Mouse (Mus musculus): ENCODE measurements around the gene Pde9a. TPM values are rescaled to one million over a fixed set of nuclear protein-coding genes. Genes with fewer than 3 reads are reported as not detected.

Pde9a gene
- polyA plus RNA-seq, 1 experiment from 2014 or later, result 34.9 TPM

- Histone ChIP-seq H3K9me3 (ENCODE audit: low read length) (no peaks in the 10 kb centered on the region), H3K27ac (ENCODE audit: low read length) (no peak overlapping the region), H3K36me3 (ENCODE audit: insufficient read depth, low read length) (no peaks in the 10 kb centered on the region), H3K4me2 (replicated peaks; ENCODE audit: low read depth, low read length) (no peak overlapping the region), H3K4me1 (ENCODE audit: insufficient read depth, low read length) (peaks cover 40% of the 10 kb centered on the region), H3K27me3 (ENCODE audit: insufficient read depth, low read length) (no peaks in the 10 kb centered on the region), H3K9ac (replicated peaks; ENCODE audit: low read length) (no peak overlapping the region), H3K4me3 (ENCODE audit: low read length) (no peak overlapping the region)
- WGBS, result 66% methylated on average over 4 of the region's 5 CpGs
- ATAC-seq (ENCODE audit: low FRiP score, low TSS enrichment), result no peak
These were observed 50.9 kb downstream of the Pde9a start for GRCm38 (mm10) chr17:31436814-31437406.

- Histone ChIP-seq H3K27ac (ENCODE audit: low read length) (no peak overlapping the region), H3K9me3 (ENCODE audit: low read length) (no peaks in the 10 kb centered on the region), H3K27me3 (ENCODE audit: insufficient read depth, low read length) (no peaks in the 10 kb centered on the region), H3K9ac (replicated peaks; ENCODE audit: low read length) (no peak overlapping the region), H3K4me3 (ENCODE audit: low read length) (no peak overlapping the region), H3K4me2 (replicated peaks; ENCODE audit: low read depth, low read length) (no peak overlapping the region), H3K36me3 (ENCODE audit: insufficient read depth, low read length) (no peaks in the 10 kb centered on the region), H3K4me1 (ENCODE audit: insufficient read depth, low read length) (peaks cover 35% of the 10 kb centered on the region)
- WGBS, result 91% methylated on average over 9 of the region's 9 CpGs
- ATAC-seq (ENCODE audit: low FRiP score, low TSS enrichment), result no peak
These were observed 51.5 kb downstream of the Pde9a start for GRCm38 (mm10) chr17:31437482-31437881.

GRCm38 (mm10) chr17:31439978-31440377, 54.0 kb downstream of the Pde9a start:
- Histone ChIP-seq H3K27me3 (ENCODE audit: insufficient read depth, low read length) (no peaks in the 10 kb centered on the region), H3K9me3 (ENCODE audit: low read length) (no peaks in the 10 kb centered on the region), H3K4me2 (replicated peaks; ENCODE audit: low read depth, low read length) (no peak overlapping the region), H3K9ac (replicated peaks; ENCODE audit: low read length) (no peak overlapping the region), H3K4me1 (ENCODE audit: insufficient read depth, low read length) (peaks cover 20% of the 10 kb centered on the region), H3K4me3 (ENCODE audit: low read length) (no peak overlapping the region), H3K36me3 (ENCODE audit: insufficient read depth, low read length) (no peaks in the 10 kb centered on the region), H3K27ac (ENCODE audit: low read length) (no peak overlapping the region)
- 76% methylated on average over 4 of the region's 4 CpGs for WGBS
- no peak for ATAC-seq (ENCODE audit: low FRiP score, low TSS enrichment)

GRCm38 (mm10) chr17:31442513-31442912, 56.5 kb downstream of the Pde9a start:
- Histone ChIP-seq H3K4me3 (ENCODE audit: low read length) (no peak overlapping the region), H3K4me2 (replicated peaks; ENCODE audit: low read depth, low read length) (no peak overlapping the region), H3K27ac (ENCODE audit: low read length) (no peak overlapping the region), H3K9ac (replicated peaks; ENCODE audit: low read length) (no peak overlapping the region), H3K36me3 (ENCODE audit: insufficient read depth, low read length) (peaks cover 3% of the 10 kb centered on the region; the same call in 1 of the 2 replicates), H3K27me3 (ENCODE audit: insufficient read depth, low read length) (no peaks in the 10 kb centered on the region), H3K4me1 (ENCODE audit: insufficient read depth, low read length) (peaks cover 14% of the 10 kb centered on the region), H3K9me3 (ENCODE audit: low read length) (no peaks in the 10 kb centered on the region)
- 63% methylated on average over 8 of the region's 8 CpGs for WGBS
- ATAC-seq (ENCODE audit: low FRiP score, low TSS enrichment), result no peak

DNA sequence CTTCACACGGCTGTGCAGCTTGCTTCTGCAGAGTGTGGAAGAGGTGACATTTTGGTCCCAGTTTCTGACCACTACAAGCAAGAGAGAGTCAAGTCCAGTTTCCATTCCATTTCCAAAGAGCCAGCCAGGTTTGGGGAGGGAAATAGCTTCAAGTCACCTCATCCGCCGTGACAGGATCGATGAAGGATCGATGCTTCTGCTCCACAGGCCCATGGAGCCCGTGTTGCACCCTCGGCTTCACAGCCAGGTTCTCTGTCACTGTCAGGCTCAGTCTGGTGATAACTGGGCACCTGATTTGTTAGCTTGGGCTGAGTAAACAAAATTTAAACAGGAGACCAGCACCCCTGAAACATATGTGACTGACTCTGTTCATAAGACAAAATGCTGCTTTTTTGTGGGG, 58.2 kb downstream of the Pde9a start:
- H3K4me1 ChIP-seq (ENCODE audit: insufficient read depth, low read length), result peaks cover 14% of the 10 kb centered on the region
- H3K36me3 ChIP-seq (ENCODE audit: insufficient read depth, low read length), result peaks cover 3% of the 10 kb centered on the region; the same call in 1 of the 2 replicates
- H3K27me3 ChIP-seq (ENCODE audit: insufficient read depth, low read length), result no peaks in the 10 kb centered on the region
- H3K4me2 ChIP-seq (replicated peaks; ENCODE audit: low read depth, low read length), result no peak overlapping the region
- no peaks in the 10 kb centered on the region for H3K9me3 ChIP-seq (ENCODE audit: low read length)
- WGBS, result 64% methylated on average over 7 of the region's 7 CpGs
- H3K27ac ChIP-seq (ENCODE audit: low read length), result no peak overlapping the region
- ATAC-seq (ENCODE audit: low FRiP score, low TSS enrichment), result no peak
- H3K4me3 ChIP-seq (ENCODE audit: low read length), result no peak overlapping the region
- H3K9ac ChIP-seq (replicated peaks; ENCODE audit: low read length), result no peak overlapping the region

GRCm38 (mm10) chr17:31445061-31445731, 59.2 kb downstream of the Pde9a start:
- WGBS, result 32% methylated on average over 7 of the region's 7 CpGs
- peak overlapping the region; percentile 44; the same call in 1 of the 2 replicates for H3K27ac ChIP-seq (ENCODE audit: low read length)
- ATAC-seq (ENCODE audit: low FRiP score, low TSS enrichment), result peak; percentile 84

DNA sequence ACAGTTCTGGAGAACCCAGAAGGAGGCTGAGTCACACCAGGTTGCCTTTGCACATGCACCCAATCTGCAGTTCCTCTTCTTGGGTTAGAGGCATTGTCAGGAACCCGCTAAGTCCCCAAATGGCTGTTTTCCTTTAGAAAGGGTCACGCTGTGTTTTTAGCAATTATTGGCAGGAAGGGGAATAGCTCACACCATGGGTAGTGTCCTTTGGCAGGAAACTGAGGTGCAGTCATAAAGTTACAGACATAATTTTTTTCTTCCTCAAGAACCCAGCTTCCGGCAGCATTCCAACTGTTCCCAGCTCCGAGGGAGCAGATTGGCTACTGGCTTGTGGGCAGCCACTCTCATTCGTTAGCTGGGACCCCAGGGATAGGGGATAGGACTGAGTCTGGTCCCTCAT, 61.8 kb downstream of the Pde9a start:
- no peak overlapping the region for H3K4me3 ChIP-seq (ENCODE audit: low read length)
- no peak overlapping the region for H3K27ac ChIP-seq (ENCODE audit: low read length)
- H3K4me1 ChIP-seq (ENCODE audit: insufficient read depth, low read length), result peaks cover 22% of the 10 kb centered on the region
- no peak for ATAC-seq (ENCODE audit: low FRiP score, low TSS enrichment)
- no peak overlapping the region for H3K9ac ChIP-seq (replicated peaks; ENCODE audit: low read length)
- H3K36me3 ChIP-seq (ENCODE audit: insufficient read depth, low read length), result peaks cover 3% of the 10 kb centered on the region; the same call in 1 of the 2 replicates
- 81% methylated on average over 5 of the region's 5 CpGs for WGBS
- no peaks in the 10 kb centered on the region for H3K9me3 ChIP-seq (ENCODE audit: low read length)
- H3K27me3 ChIP-seq (ENCODE audit: insufficient read depth, low read length), result no peaks in the 10 kb centered on the region
- no peak overlapping the region for H3K4me2 ChIP-seq (replicated peaks; ENCODE audit: low read depth, low read length)

More at GRCm38 (mm10) chr17:31445061-31445731, 59.2 kb downstream of the Pde9a start:
- peaks cover 3% of the 10 kb centered on the region; the same call in 1 of the 2 replicates for H3K36me3 ChIP-seq (ENCODE audit: insufficient read depth, low read length)
- H3K27me3 ChIP-seq (ENCODE audit: insufficient read depth, low read length), result no peaks in the 10 kb centered on the region
- H3K9me3 ChIP-seq (ENCODE audit: low read length), result no peaks in the 10 kb centered on the region
- no peak overlapping the region for H3K4me3 ChIP-seq (ENCODE audit: low read length)
- no peak overlapping the region for H3K9ac ChIP-seq (replicated peaks; ENCODE audit: low read length)
- H3K4me1 ChIP-seq (ENCODE audit: insufficient read depth, low read length), result peaks cover 14% of the 10 kb centered on the region
- no peak overlapping the region for H3K4me2 ChIP-seq (replicated peaks; ENCODE audit: low read depth, low read length)

- no peak overlapping the region for H3K27ac ChIP-seq (ENCODE audit: low read length)
- ATAC-seq (ENCODE audit: low FRiP score, low TSS enrichment), result no peak
- H3K4me2 ChIP-seq (replicated peaks; ENCODE audit: low read depth, low read length), result no peak overlapping the region
- H3K4me1 ChIP-seq (ENCODE audit: insufficient read depth, low read length), result peaks cover 19% of the 10 kb centered on the region
- peaks cover 3% of the 10 kb centered on the region; the same call in 1 of the 2 replicates for H3K36me3 ChIP-seq (ENCODE audit: insufficient read depth, low read length)
- WGBS, result 75% methylated on average over 1 of the region's 1 CpGs
- no peak overlapping the region for H3K4me3 ChIP-seq (ENCODE audit: low read length)
- H3K9me3 ChIP-seq (ENCODE audit: low read length), result no peaks in the 10 kb centered on the region
- H3K27me3 ChIP-seq (ENCODE audit: insufficient read depth, low read length), result no peaks in the 10 kb centered on the region
- no peak overlapping the region for H3K9ac ChIP-seq (replicated peaks; ENCODE audit: low read length)
These were observed 62.5 kb downstream of the Pde9a start for GRCm38 (mm10) chr17:31448519-31448918.

- peaks cover 10% of the 10 kb centered on the region for H3K4me1 ChIP-seq (ENCODE audit: insufficient read depth, low read length)
- H3K9ac ChIP-seq (replicated peaks; ENCODE audit: low read length), result no peak overlapping the region
- no peak overlapping the region for H3K4me3 ChIP-seq (ENCODE audit: low read length)
- peaks cover 6% of the 10 kb centered on the region; the same call in 1 of the 2 replicates for H3K36me3 ChIP-seq (ENCODE audit: insufficient read depth, low read length)
- ATAC-seq (ENCODE audit: low FRiP score, low TSS enrichment), result no peak
- H3K27ac ChIP-seq (ENCODE audit: low read length), result no peak overlapping the region
- no peaks in the 10 kb centered on the region for H3K27me3 ChIP-seq (ENCODE audit: insufficient read depth, low read length)
- 86% methylated on average over 3 of the region's 3 CpGs for WGBS
- no peak overlapping the region for H3K4me2 ChIP-seq (replicated peaks; ENCODE audit: low read depth, low read length)
- H3K9me3 ChIP-seq (ENCODE audit: low read length), result no peaks in the 10 kb centered on the region
These were observed 64.2 kb downstream of the Pde9a start for GRCm38 (mm10) chr17:31450206-31450605.

GRCm38 (mm10) chr17:31451179-31451708, 65.2 kb downstream of the Pde9a start:
- Histone ChIP-seq H3K4me3 (ENCODE audit: low read length) (no peak overlapping the region), H3K9me3 (ENCODE audit: low read length) (no peaks in the 10 kb centered on the region), H3K36me3 (ENCODE audit: insufficient read depth, low read length) (peaks cover 6% of the 10 kb centered on the region; the same call in 1 of the 2 replicates), H3K27me3 (ENCODE audit: insufficient read depth, low read length) (no peaks in the 10 kb centered on the region), H3K4me1 (ENCODE audit: insufficient read depth, low read length) (peaks cover 12% of the 10 kb centered on the region), H3K9ac (replicated peaks; ENCODE audit: low read length) (no peak overlapping the region), H3K27ac (ENCODE audit: low read length) (peak overlapping the region; percentile 21; the same call in 1 of the 2 replicates), H3K4me2 (replicated peaks; ENCODE audit: low read depth, low read length) (no peak overlapping the region)
- WGBS, result 46% methylated on average over 8 of the region's 8 CpGs
- no peak for ATAC-seq (ENCODE audit: low FRiP score, low TSS enrichment)

All from kidney, embryonic 16.5 days (tissue).